Mouse (Mus musculus): ENCODE results near the gene Nupr1l. TPM values are rescaled to one million over a fixed set of nuclear protein-coding genes. Genes with fewer than 3 reads are reported as not detected.
"Not testable (repeated sequence)": the region's sequence is repeated elsewhere in the genome, so short reads cannot be mapped to it uniquely, and the experiment has no call there.

Gene Nupr1l
- 4.1 and 4.7 TPM in 2 replicates for polyA plus RNA-seq (2012; rRNA removed)

DNA sequence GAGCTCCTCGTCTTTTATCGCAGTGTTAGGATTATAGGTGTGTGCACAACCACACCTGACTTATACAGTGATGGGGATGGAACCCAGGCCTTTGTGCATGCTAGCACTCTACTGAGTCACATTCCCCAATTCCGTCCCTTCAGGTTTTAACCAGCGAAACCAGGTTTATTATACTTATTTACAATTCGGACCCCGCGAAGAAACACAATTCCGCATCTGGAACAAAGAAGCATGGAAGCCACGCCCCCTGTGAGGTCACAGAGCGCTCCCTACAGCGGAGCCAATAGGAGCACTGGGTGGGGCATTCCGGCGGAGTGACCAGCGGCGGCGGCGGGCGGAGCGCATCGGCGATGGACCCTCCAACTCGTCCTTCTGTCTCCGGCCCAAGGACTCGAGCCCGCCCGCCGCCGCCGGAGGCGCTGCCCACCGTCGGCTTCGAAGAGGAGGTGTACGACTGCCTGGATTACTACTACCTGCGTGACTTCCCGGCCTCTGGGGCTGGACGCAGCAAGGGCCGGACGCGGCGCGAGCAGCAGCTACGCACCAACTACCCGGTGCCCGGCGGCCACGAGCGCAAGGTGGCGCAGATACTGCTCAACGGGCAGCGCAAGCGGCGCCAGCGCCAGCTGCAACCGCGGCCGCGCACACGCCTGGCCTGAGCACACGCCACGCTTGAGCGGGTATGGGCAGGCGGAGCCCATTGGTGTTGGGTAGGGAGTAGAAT, at the start of gene Nupr1l:
Gene Nupr1l (plus strand): TSS at position 299 of the 724 bp plus-strand sequence.
- DNase-seq (ENCODE audit: extremely low spot score in 1 of 2, low spot score in 1 of 2), result peak; percentile 81 to 88

- DNase-seq (ENCODE audit: extremely low spot score in 1 of 2, low spot score in 1 of 2), result no peak
Measured at GRCm38 (mm10) chr5:129862325-129862724, 46.0 kb upstream of the Nupr1l start.

- DNase-seq (ENCODE audit: extremely low spot score in 1 of 2, low spot score in 1 of 2), result peak in 1 of 2 experiments; percentile 57
Measured at GRCm38 (mm10) chr5:129864467-129864866, 43.9 kb upstream of the Nupr1l start.

DNA sequence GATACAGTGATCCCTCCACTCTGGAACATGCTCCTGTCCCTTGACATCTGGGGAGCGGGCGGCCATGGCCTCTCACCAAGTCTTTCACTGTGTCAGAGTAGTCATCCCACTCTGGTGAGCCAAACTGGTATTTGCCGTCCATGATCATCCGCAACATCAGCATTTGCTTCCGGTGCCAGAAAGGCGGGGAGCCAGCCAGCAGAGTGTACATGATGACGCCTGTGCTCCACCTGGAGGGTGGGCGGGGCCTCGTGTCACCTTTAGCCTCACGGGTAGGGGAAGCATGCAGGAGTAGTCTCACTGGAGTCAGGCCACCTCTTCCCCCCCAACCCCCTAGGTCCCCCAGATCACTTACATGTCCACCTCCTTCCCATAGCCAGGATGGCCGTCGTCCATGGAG, 42.5 kb upstream of the Nupr1l start:
- no peak for DNase-seq (ENCODE audit: extremely low spot score in 1 of 2, low spot score in 1 of 2)

- DNase-seq (ENCODE audit: extremely low spot score in 1 of 2, low spot score in 1 of 2), result no peak
Measured at GRCm38 (mm10) chr5:129869238-129869995, 38.9 kb upstream of the Nupr1l start.

GRCm38 (mm10) chr5:129871238-129871637, 37.1 kb upstream of the Nupr1l start:
- no peak for DNase-seq (ENCODE audit: extremely low spot score in 1 of 2, low spot score in 1 of 2)

DNA sequence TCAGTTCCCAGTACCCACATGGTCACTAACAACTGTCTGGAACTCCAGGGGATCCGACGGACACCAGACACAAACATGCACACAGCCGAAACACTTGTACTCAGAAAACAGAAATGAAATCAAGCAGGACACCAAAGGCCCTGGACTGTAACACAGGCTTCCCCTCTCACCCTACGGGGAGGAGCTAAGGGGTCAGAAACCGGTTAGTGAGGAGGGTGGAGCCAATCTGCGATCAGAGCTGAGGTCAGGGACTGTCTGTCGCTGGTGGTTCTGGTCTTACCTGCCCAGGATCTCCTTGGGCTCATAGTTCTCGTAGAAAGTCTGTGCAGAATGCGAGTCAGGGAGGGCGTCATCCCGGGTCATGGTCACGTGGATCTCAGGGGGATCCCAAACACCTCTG, 34.4 kb upstream of the Nupr1l start:
- DNase-seq (ENCODE audit: extremely low spot score in 1 of 2, low spot score in 1 of 2), result no peak

DNA sequence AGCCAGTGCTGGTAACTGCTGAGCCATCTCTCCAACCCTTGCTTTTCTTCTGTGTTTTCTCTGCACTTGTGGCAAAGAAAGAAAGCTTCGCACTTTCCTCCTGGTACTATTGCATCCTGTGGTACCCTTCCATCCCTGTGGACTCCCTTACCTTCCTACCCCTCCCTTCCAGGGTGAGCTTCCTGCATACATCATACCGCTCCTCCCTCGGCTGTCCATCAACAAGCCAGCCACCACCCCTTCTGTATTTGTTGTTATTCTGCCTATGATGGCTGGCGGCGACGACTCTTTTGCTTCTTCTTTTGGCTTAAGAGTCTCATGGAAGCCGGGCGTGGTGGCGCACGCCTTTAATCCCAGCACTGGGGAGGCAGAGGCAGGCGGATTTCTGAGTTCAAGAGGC, 33.2 kb upstream of the Nupr1l start:
- DNase-seq (ENCODE audit: extremely low spot score in 1 of 2, low spot score in 1 of 2), result no peak

- peak; percentile 21 to 36 for DNase-seq (ENCODE audit: extremely low spot score in 1 of 2, low spot score in 1 of 2)
Measured at GRCm38 (mm10) chr5:129877731-129878455, 30.4 kb upstream of the Nupr1l start.

- DNase-seq (ENCODE audit: extremely low spot score in 1 of 2, low spot score in 1 of 2), result peak in 1 of 2 experiments; percentile 50
Measured at GRCm38 (mm10) chr5:129878946-129879345, 29.4 kb upstream of the Nupr1l start.

- DNase-seq (ENCODE audit: extremely low spot score in 1 of 2, low spot score in 1 of 2), result no peak
Measured at GRCm38 (mm10) chr5:129879888-129880287, 28.5 kb upstream of the Nupr1l start.

- peak in 1 of 2 experiments; percentile 14 for DNase-seq (ENCODE audit: extremely low spot score in 1 of 2, low spot score in 1 of 2)
Measured at GRCm38 (mm10) chr5:129886271-129886670, 22.1 kb upstream of the Nupr1l start.

DNA sequence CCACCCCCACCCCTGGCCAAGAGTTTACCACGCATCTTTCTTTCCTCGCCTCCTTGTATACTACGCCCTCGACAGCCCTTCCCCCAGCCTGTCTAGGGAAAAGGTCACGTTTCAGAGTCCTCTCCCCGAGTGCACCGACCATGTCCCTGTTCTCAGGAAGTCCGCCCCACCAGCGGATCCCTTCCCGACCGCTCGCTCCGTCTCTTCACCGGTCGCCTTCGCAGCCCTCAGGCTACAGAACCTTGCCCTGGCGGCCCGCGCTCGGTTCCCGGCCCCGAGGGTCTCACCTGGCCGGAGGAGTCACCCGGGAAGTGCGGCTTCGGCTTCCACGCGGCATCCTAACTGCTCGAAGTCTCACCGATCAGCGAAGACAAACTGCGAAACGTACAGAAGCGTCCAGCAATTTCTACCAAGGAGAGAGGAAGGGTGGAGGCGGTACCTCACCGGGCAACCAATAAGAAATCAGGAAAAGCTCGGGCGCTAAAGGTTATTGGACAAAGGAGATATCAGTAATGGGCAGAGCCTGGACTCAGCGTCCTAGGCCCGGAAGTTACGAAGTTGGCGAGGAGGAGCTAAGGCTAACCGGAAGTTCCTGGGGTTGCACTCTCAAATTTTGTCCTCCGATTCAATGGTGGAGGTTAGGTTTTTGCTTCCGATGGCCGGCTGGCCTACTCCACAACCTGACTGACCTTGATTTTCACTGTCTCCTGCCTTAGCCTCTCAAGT, 21.3 kb upstream of the Nupr1l start, which contains the start of gene Chchd2:
Gene Chchd2 (minus strand): TSS at position 560 of the 726 bp plus-strand sequence.
- DNase-seq (ENCODE audit: extremely low spot score in 1 of 2, low spot score in 1 of 2), result peak; percentile 97 to 99

DNA sequence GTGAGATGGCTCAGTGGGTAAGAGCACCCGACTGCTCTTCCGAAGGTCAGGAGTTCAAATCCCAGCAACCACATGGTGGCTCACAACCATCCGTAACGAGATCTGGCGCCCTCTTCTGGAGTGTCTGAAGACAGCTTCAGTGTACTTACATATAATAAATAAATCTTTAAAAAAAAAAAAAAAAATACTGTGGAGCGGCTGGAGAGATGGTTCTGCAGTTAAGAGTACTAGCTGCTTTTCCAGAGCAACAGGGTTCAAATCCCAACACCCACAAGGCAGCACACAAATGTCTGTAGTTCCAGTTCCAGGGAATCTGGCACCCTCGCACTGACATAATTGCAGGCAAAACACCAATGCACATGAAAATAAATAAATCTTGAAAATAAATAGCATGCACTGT, 17.9 kb upstream of the Nupr1l start:
- not testable (repeated sequence) for DNase-seq (ENCODE audit: extremely low spot score in 1 of 2, low spot score in 1 of 2)

DNA sequence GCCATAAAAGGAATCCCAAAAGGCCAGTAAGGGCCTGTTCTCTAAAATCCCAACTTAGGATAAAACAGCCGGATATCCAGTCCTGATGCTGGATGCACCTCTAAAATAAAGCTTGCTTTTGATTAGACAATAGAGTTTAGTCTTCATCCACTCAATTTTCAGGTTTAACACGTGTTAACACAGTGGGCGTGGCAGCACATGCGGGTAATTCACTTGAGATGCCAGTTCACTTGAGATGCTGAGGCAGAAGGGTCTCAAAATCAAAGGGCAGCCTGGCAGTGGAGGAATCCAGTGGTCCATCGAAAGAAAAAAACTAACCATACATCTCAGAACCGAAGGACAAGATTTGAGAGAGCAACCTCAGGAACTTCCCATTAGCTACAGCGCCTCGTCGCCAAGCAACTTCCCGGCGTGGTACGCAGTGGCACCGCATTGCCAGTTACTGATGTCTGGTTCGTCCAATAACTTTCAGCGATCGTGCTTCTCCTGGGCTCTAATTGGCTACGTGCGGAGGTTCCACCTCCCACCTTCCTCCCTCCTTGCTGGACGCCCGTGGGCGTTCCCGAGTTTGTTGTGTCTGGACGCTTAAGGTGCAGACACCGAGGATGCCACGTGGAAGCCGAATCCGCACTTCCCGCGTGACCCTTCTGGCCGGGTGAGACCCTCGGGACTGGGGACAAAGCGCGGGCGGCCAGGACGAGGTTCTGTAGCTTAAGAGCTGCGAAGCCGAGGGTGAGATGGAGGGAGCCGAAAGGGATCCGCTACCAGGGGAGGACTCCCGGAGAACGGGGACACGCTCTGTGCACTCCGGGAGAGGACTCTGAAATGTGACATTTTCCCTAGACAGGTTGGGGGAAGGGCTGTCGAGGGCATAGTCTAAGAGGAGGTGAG, 12.9 kb upstream of the Nupr1l start, which contains the start of gene Zbed5:
Gene Zbed5 (plus strand): TSS at position 526 of the 891 bp plus-strand sequence.
- DNase-seq (ENCODE audit: extremely low spot score in 1 of 2, low spot score in 1 of 2), result peak; percentile 87 to 93

DNA sequence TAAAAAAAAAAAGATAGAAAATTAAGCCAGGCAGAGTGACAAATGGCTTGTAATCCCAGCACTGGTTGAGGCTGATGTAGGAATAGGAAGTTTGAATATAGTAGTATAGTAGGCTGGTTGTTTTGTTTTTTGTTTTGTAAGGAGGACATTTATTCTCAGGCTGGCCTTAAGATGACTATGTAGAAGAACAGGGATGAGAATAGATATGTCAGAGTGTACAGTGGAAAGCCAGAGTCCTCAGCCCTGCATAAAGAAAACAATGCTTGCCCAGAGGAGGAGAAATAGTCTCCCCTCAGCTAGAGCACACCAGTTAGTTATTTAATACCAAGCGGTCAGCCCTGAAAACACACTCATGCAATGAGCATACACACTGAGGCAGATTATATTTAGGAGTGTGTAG, 9.9 kb upstream of the Nupr1l start, which contains the start of gene Phkg1:
Gene Phkg1 (minus strand): TSS at position 101 of the 400 bp plus-strand sequence.
- no peak for DNase-seq (ENCODE audit: extremely low spot score in 1 of 2, low spot score in 1 of 2)

- DNase-seq (ENCODE audit: extremely low spot score in 1 of 2, low spot score in 1 of 2), result no peak
Measured at GRCm38 (mm10) chr5:129907775-129908174, 565 bp upstream of the Nupr1l start.

GRCm38 (mm10) chr5:129909147-129909546, 807 bp downstream of the Nupr1l start:
- no peak for DNase-seq (ENCODE audit: extremely low spot score in 1 of 2, low spot score in 1 of 2)

DNA sequence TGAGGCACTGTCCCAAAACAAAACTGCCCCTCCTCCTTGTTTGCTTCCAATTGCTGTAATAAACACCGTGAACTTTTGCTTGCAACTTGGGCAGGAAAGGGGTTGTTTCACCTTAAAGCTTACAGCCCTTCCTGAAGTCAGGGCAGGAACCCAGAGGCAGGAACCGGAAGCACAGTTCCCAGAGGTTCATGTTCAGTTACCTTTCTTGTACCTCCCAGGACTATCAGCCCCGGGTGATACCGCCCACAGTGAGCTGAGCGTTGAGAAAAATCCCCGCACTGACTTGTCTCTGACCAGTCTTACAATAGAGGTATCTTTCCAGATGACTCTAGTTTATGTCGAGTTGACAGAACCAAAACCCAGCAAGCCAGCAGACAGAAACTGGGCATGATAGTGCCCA, 1.3 kb downstream of the Nupr1l start:
- DNase-seq (ENCODE audit: extremely low spot score in 1 of 2, low spot score in 1 of 2), result no peak
